Mouse (Mus musculus) cortical plate, adult 2 months (tissue): ENCODE measurements around the gene Tmem200b. TPM values are rescaled to one million over a fixed set of nuclear protein-coding genes. Genes with fewer than 3 reads are reported as not detected.

Source experiments
- H3K27ac ChIP-seq: fragments of 200-500 bp; 2 replicates; pipeline ENCODE4 v1.5.1; 2012; ENCODE audit warnings: low read length, control low read depth, inconsistent platforms; ENCODE audit not compliant: insufficient read depth
- H3K4me1 ChIP-seq: fragments of 200-500 bp; 2 replicates; pipeline ENCODE4 v1.6.1; 2011; ENCODE audit warnings: low read length; ENCODE audit not compliant: control insufficient read depth, insufficient read depth
- H3K4me3 ChIP-seq: fragments of 200-500 bp; 2 replicates; pipeline ENCODE4 v1.5.1; 2011; ENCODE audit warnings: mild to moderate bottlenecking, low read length, control low read depth; ENCODE audit not compliant: insufficient read depth
- CTCF ChIP-seq: fragments of 200-500 bp; IDR thresholded peaks from 2 replicates; pipeline ENCODE4 v1.5.1; 2011; ENCODE audit warnings: mild to moderate bottlenecking, control low read depth, low read length; ENCODE audit not compliant: insufficient read depth; ENCODE audit errors: extremely low read depth
- POLR2A ChIP-seq: fragments of 200-500 bp; IDR thresholded peaks from 2 replicates; pipeline ENCODE4 v1.6.1; 2011; ENCODE audit warnings: mild to moderate bottlenecking, low read length, control low read depth; ENCODE audit not compliant: insufficient read depth; ENCODE audit errors: extremely low read depth
- polyA plus RNA-seq: library from polyadenylated mRNA; depleted of rRNA; stranded (reverse); fragments of >200 nt; gene quantifications from 2 replicates; pipeline ENCODE4 v1.2.3, GENCODE M21; 2012

The Tmem200b gene
- polyA plus RNA-seq, 1 experiment = 9.0 TPM

DNA sequence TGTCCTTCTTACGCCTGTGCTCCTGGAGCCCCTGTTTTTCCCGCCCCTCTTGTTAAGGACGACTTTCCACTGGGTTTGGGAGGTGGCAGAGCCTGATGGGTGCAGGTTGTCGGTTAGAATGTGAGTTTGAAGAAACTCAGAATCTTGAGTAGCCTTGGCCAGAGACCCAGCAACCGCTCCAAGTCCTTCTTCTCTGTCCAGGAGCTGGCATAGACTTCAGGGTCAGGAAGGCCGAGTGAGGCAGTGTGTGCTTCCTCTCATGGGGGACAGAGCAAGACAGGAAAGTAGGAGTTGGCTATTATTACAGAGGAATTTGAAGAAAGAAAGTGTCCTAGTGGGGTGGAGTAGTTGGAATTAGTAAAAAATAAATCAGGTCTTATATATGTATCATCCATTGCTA lies 38.0 kb upstream of the Tmem200b start:
- H3K27ac ChIP-seq = no peak overlapping the region
- H3K4me3 ChIP-seq = no peak overlapping the region
- peaks cover 5% of the 10 kb centered on the region for H3K4me1 ChIP-seq
- no peak for TF ChIP-seq CTCF

DNA sequence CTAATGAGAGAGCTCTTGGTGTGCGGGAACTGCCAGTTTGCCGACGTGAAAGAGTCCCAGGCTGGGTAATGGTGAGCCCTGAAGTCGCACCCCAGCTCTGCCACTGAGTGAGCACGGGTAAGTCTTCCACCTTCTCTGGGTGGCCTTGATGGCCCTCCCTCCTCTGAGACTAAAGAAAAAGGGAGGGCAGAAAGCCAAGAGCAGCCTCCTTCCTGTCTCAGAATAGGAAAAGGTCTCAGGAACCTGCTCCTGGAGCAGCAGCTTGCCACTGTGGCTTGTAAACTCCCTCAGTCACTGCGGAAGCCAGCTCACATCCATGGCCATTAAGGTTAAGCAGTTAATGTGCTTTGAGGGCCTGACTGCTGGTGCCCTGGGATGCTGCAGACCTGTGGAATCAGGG lies 36.2 kb upstream of the Tmem200b start:
- Histone ChIP-seq H3K4me1 (peaks cover 3% of the 10 kb centered on the region), H3K4me3 (no peak overlapping the region), H3K27ac (no peak overlapping the region)
- TF ChIP-seq CTCF (no peak), POLR2A (no peak)

DNA sequence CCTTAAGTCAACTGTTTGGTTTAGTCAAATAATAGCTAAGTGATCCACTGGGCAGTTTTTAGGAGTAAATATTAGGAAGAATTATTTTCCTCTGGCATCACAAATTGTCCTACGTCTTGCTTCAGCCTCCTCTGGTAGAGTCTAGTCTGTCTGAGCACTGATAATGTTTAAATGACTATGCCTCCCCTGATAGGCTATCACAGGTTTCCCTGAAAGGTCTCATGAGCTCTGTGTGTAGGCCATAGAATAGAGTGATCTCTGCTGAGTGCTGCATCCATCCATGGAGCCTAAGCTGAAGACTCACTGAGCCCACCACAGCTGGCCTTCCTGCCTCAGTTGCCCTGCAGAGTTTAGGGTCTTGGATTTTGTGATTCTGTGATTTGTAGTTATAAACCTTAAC lies 33.0 kb upstream of the Tmem200b start:
- H3K4me3 ChIP-seq = no peak overlapping the region
- peaks cover 2% of the 10 kb centered on the region for H3K4me1 ChIP-seq
- no peak overlapping the region for H3K27ac ChIP-seq
- TF ChIP-seq CTCF = no peak
- no peak for TF ChIP-seq POLR2A

DNA sequence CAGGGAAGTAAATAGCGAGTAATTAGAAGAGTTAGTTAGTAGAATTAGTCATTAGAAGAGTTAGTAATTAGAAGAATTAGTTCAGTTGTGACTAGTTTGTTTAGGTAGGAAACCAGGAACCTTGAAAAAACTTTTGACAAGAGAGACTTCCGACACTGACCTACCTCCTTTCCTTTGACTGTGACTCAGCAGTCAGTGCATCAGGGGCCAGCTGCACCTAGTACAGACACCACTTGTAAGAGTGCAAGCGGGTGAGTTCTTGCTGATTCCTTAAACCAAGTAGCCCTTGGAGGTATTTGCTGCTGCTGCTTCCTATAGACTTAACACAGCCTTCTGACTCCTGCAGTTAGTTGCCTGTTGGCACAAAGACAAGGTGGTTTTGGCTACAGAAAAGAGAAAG lies 30.9 kb upstream of the Tmem200b start:
- no peaks in the 10 kb centered on the region; the same call in 1 of the 2 replicates for H3K4me1 ChIP-seq
- TF ChIP-seq POLR2A (no peak), CTCF (no peak)
- no peak overlapping the region for H3K27ac ChIP-seq
- no peak overlapping the region for H3K4me3 ChIP-seq

DNA sequence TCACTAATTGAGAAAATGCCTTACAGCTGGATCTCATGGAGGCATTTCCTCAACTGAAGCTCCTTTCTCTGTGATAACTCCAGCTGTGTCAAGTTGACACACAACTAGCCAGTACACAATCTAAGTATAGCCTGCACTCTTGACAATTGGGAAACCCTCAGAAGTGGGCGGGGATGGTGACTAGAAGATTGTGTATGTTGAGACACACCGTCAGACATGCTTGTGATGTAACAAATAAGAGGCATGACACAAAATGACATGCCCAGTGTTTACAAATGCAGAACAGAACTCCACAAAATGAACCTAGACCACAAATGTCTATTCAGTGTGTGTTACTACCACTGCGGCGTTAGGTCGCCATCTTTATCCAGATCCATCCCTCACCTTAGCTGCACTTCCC lies 24.5 kb upstream of the Tmem200b start:
- no peak for TF ChIP-seq CTCF
- TF ChIP-seq POLR2A = no peak
- no peaks in the 10 kb centered on the region for H3K4me1 ChIP-seq
- no peak overlapping the region for H3K4me3 ChIP-seq
- no peak overlapping the region for H3K27ac ChIP-seq

DNA sequence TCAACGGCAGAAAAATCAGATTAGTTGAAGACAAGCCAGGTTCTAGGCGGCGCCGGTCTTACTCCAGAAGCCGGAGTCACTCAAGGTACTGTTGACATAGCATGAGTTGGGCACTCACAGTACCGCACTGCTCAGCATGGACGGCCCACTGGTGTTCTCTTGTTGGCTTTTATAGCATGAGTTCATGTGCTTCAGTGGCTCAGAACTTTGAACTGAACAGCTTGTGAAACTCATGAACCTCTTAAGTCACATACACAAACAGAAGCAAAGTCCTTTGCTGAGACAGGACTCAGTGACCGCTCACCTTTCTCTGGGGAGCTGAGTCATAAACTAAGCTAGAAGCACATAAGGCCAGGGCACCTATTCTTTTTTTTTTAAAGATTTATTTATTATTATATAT lies 23.8 kb upstream of the Tmem200b start:
- TF ChIP-seq CTCF (no peak), POLR2A (no peak)
- Histone ChIP-seq H3K27ac (no peak overlapping the region), H3K4me3 (no peak overlapping the region), H3K4me1 (no peaks in the 10 kb centered on the region)

DNA sequence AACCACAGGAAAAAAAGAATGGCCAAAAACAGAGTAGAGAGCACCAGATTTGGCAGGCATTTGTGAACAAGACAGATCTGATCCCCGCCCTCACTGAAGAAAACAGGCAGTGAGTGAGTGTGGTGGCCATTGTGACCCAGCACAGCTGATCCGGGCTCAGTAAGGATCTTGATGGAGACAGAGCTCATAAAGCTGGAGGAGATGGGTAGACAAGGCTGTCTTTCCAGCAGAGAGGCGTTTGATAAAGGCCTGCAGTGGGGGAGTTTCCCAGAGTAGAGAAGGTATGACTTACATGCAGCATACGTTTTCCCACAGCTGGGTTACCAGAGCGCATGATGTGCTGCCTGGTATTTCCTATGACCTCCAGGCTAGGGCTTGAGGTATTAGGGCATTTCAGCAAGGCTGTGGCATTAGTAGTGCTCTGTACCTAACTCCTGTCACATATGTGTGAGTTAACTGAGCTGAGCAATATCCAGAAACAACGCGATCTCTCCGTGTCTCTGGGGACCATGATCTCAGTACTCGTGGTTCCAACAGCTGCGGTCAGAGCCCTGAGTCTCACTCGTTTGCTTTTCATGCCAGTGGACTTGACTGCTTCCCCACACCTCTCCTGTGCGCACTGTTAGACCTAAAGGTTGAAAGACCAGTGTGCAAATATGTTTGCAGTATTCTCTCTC lies 22.9 kb upstream of the Tmem200b start:
- no peak overlapping the region for H3K27ac ChIP-seq
- TF ChIP-seq CTCF = no peak
- no peak for TF ChIP-seq POLR2A
- H3K4me1 ChIP-seq = no peaks in the 10 kb centered on the region
- no peak overlapping the region for H3K4me3 ChIP-seq

DNA sequence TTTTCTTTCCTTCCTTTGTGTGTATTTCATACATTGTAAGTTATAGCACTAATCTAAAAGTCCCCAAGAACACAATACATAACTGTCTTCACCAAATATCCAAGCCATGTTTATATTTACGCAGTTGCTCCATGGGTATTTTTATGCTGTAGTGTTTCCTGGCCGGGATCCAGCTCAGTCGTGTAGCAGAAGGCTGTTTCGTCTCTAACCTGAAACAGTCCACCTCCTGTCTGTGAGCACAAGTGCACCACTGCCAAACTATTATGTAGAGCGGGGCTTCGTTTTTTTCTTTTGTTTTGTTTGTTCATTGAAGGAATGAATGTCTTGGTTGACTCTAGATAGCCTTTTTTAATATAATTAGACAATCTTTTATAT lies 22.4 kb upstream of the Tmem200b start:
- H3K27ac ChIP-seq = no peak overlapping the region
- H3K4me3 ChIP-seq = no peak overlapping the region
- no peaks in the 10 kb centered on the region for H3K4me1 ChIP-seq
- TF ChIP-seq POLR2A (no peak), CTCF (no peak)

DNA sequence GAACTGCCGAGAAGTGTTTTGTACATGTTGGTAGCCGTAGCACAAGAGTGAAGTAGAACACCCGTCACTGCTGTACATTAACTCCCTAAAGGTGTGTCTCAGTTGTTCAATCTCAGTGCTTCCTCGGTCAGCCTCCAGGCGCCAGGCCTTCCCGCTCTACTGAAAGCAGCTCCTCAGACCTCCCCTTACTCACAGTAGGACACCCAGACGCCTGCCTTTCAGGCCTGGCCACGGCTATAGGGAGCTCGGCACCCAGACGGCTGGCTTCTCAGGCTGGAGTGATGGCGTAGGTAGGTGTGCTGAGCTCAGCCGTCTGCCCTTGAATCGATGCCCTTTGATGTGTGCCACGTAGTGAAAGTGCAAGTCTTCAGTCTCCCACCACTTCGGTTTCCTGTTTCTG lies 20.5 kb upstream of the Tmem200b start:
- no peak for TF ChIP-seq CTCF
- TF ChIP-seq POLR2A = no peak
- no peak overlapping the region for H3K4me3 ChIP-seq

DNA sequence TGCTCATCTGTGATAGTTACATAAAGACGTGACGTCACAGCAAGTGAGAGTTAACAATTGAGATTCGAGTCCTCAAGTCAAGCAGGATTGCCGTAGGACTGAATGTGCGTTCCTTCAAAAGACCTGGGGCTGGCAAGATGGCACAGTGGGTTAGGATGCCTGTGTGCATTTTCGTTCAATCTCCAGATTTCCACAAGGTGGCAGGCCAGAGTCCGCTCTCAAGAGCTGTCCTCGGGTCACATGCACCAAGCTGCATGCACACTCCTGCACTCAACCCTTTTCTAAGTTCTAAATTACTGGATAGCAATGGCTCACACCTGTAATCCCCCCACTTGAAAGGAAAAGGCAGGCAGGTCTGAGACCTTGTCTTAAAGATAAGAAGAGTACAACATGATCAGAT lies 17.1 kb upstream of the Tmem200b start:
- Histone ChIP-seq H3K4me3 (no peak overlapping the region), H3K27ac (no peak overlapping the region), H3K4me1 (no peaks in the 10 kb centered on the region)
- peak; percentile 62 for TF ChIP-seq CTCF
- no peak for TF ChIP-seq POLR2A

More for the DNA sequence above, 20.5 kb upstream of the Tmem200b start:
- Histone ChIP-seq H3K4me1 (no peaks in the 10 kb centered on the region), H3K27ac (no peak overlapping the region)
